Mouse (Mus musculus) ES-E14 (cell line): ENCODE measurements at regions not wholly inside any gene's neighbourhood (a gene's known extent, or its start where the extent isn't known, plus 50 kb on each side); places are given as distances from the start of the nearest gene placed in this dataset.

Source experiments
- CHD2 ChIP-seq: IDR thresholded peaks from 2 replicates; pipeline ENCODE4 v1.6.1; 2014; ENCODE audit warnings: mild to moderate bottlenecking, low read depth, low read length, inconsistent platforms
- HCFC1 ChIP-seq: IDR thresholded peaks from 2 replicates; pipeline ENCODE4 v1.6.1; 2012; ENCODE audit warnings: low read length, inconsistent platforms, borderline replicate concordance; ENCODE audit not compliant: insufficient read depth
- MAFK ChIP-seq: IDR thresholded peaks from 2 replicates; pipeline ENCODE4 v1.6.1; 2014; ENCODE audit warnings: mild to moderate bottlenecking, low read depth, low read length, inconsistent platforms; ENCODE audit not compliant: insufficient read depth
- ZC3H11A ChIP-seq: IDR thresholded peaks from 2 replicates; pipeline ENCODE4 v1.6.1; 2012; ENCODE audit warnings: low read depth, mild to moderate bottlenecking, inconsistent platforms, low read length, borderline replicate concordance
- ZNF384 ChIP-seq: IDR thresholded peaks from 2 replicates; pipeline ENCODE4 v1.6.1; 2012; ENCODE audit warnings: low read depth, low read length, inconsistent platforms

GRCm38 (mm10) chr7:123747986-123748385 lies 234.7 kb upstream of the Hs3st4 start:
- TF ChIP-seq ZC3H11A, result no peak
- no peak for TF ChIP-seq MAFK
- TF ChIP-seq HCFC1, result no peak
- TF ChIP-seq CHD2, result no peak
- no peak for TF ChIP-seq ZNF384
